Mouse (Mus musculus): ENCODE results near the gene Mttp. TPM values are rescaled to one million over a fixed set of nuclear protein-coding genes. Genes with fewer than 3 reads are reported as not detected.

Mttp gene
- total and polyA plus RNA-seq, 3 experiments, result 2.5 to 4.4 TPM; not detected in 1

GRCm38 (mm10) chr3:138043316-138043715 lies 101.5 kb downstream of the Mttp start:
- Histone ChIP-seq H3K36me3 (ENCODE audit: control insufficient read depth in 1 of 2, insufficient read depth in 2 of 2, low read length in 2 of 2) (no peaks in the 10 kb centered on the region), H3K4me1 (ENCODE audit: control insufficient read depth in 1 of 2, insufficient read depth in 2 of 2, low read length in 2 of 2) (no peaks in the 10 kb centered on the region), H3K79me2 (ENCODE audit: control insufficient read depth, insufficient read depth, low read length, poor library complexity) (no peaks in the 10 kb centered on the region), H3K27ac (ENCODE audit: control insufficient read depth, low read depth, low read length) (no peak overlapping the region), H3K27me3 (ENCODE audit: control insufficient read depth in 1 of 2, insufficient read depth in 2 of 2, low read length in 2 of 2) (no peaks in the 10 kb centered on the region), H3K9ac (ENCODE audit: control insufficient read depth, low read depth, low read length, poor library complexity, severe bottlenecking) (no peak overlapping the region), H3K4me3 (ENCODE audit: control insufficient read depth in 1 of 2, insufficient read depth in 1 of 2, low read depth in 2 of 2, low read length in 2 of 2) (no peak overlapping the region), H3K9me3 (replicated peaks; ENCODE audit: insufficient read depth, low read length) (no peaks in the 10 kb centered on the region)
- DNase-seq (ENCODE audit: low read depth, low spot score), result no peak
- TF ChIP-seq CHD2 (IDR thresholded peaks at IDR 0.05; ENCODE audit: low read length), result no peak

- H3K36me3 ChIP-seq (ENCODE audit: control insufficient read depth in 1 of 2, insufficient read depth in 2 of 2, low read length in 2 of 2), result no peaks in the 10 kb centered on the region
- no peak for DNase-seq (ENCODE audit: low read depth, low spot score)
- no peak overlapping the region for H3K4me3 ChIP-seq (ENCODE audit: control insufficient read depth in 1 of 2, insufficient read depth in 1 of 2, low read depth in 2 of 2, low read length in 2 of 2)
Measured at GRCm38 (mm10) chr3:138041591-138042301, 103.0 kb downstream of the Mttp start.

GRCm38 (mm10) chr3:138040938-138041337 lies 103.8 kb downstream of the Mttp start:
- H3K79me2 ChIP-seq (ENCODE audit: control insufficient read depth, insufficient read depth, low read length, poor library complexity), result no peaks in the 10 kb centered on the region
- no peaks in the 10 kb centered on the region for H3K36me3 ChIP-seq (ENCODE audit: control insufficient read depth in 1 of 2, insufficient read depth in 2 of 2, low read length in 2 of 2)
- H3K4me1 ChIP-seq (ENCODE audit: control insufficient read depth in 1 of 2, insufficient read depth in 2 of 2, low read length in 2 of 2), result no peaks in the 10 kb centered on the region
- H3K9me3 ChIP-seq (replicated peaks; ENCODE audit: insufficient read depth, low read length), result no peaks in the 10 kb centered on the region
- TF ChIP-seq ZC3H11A (IDR thresholded peaks at IDR 0.05; ENCODE audit: low read depth, low read length), result no peak
- H3K27me3 ChIP-seq (ENCODE audit: control insufficient read depth in 1 of 2, insufficient read depth in 2 of 2, low read length in 2 of 2), result no peaks in the 10 kb centered on the region
- H3K27ac ChIP-seq (ENCODE audit: control insufficient read depth, low read depth, low read length), result no peak overlapping the region
- no peak overlapping the region for H3K4me3 ChIP-seq (ENCODE audit: control insufficient read depth in 1 of 2, insufficient read depth in 1 of 2, low read depth in 2 of 2, low read length in 2 of 2)
- no peak overlapping the region for H3K9ac ChIP-seq (ENCODE audit: control insufficient read depth, low read depth, low read length, poor library complexity, severe bottlenecking)
- DNase-seq (ENCODE audit: low read depth, low spot score), result no peak

More at GRCm38 (mm10) chr3:138041591-138042301, 103.0 kb downstream of the Mttp start:
- H3K4me1 ChIP-seq (ENCODE audit: control insufficient read depth in 1 of 2, insufficient read depth in 2 of 2, low read length in 2 of 2), result no peaks in the 10 kb centered on the region
- no peaks in the 10 kb centered on the region for H3K79me2 ChIP-seq (ENCODE audit: control insufficient read depth, insufficient read depth, low read length, poor library complexity)
- TF ChIP-seq MEF2A (IDR thresholded peaks at IDR 0.05; ENCODE audit: extremely low read depth, insufficient replicate concordance, low read depth, low read length, poor library complexity, severe bottlenecking) (no peak), MYC (IDR thresholded peaks at IDR 0.05; ENCODE audit: low read depth, low read length) (no peak), JUND (IDR thresholded peaks at IDR 0.05; ENCODE audit: low read depth, low read length) (no peak), TAL1 (IDR thresholded peaks at IDR 0.05; ENCODE audit: low read length) (no peak), USF1 (IDR thresholded peaks at IDR 0.05; ENCODE audit: low read depth, low read length) (no peak)
- H3K27me3 ChIP-seq (ENCODE audit: control insufficient read depth in 1 of 2, insufficient read depth in 2 of 2, low read length in 2 of 2), result no peaks in the 10 kb centered on the region
- no peak overlapping the region for H3K27ac ChIP-seq (ENCODE audit: control insufficient read depth, low read depth, low read length)
- no peak overlapping the region for H3K9ac ChIP-seq (ENCODE audit: control insufficient read depth, low read depth, low read length, poor library complexity, severe bottlenecking)
- no peaks in the 10 kb centered on the region for H3K9me3 ChIP-seq (replicated peaks; ENCODE audit: insufficient read depth, low read length)

Other genes starting within 250 kb of the Mttp start
- 73.3 and 77.5 TPM in 2 replicates for gene Lamtor3, start 226.5 kb downstream of the Mttp start, total RNA-seq (2012; rRNA removed)
- gene Lamtor3, start 226.5 kb downstream of the Mttp start, polyA plus RNA-seq (2012; ENCODE audit: insufficient read depth in 1 of 2, insufficient read length in 2 of 2, low read depth in 1 of 2, low replicate concordance in 2 of 2, missing spikeins in 1 of 2), result 10 to 100 TPM in 1 of 2 experiments, not detected in 1; 88.3 TPM
- 45.7 and 59.0 TPM in 2 replicates for gene Dapp1, start 163.4 kb downstream of the Mttp start, total RNA-seq (2012; rRNA removed)
- 10 to 100 TPM; 67.3 to 91.5 TPM for gene Dapp1, start 163.4 kb downstream of the Mttp start, polyA plus RNA-seq (2012; ENCODE audit: insufficient read depth in 1 of 2, insufficient read length in 2 of 2, low read depth in 1 of 2, low replicate concordance in 2 of 2, missing spikeins in 1 of 2)
- gene 1110002E22Rik, start 79.9 kb downstream of the Mttp start, total RNA-seq (2012; rRNA removed), result under 0.01 and 0.03 TPM in 2 replicates
- under 1 TPM in 1 of 2 experiments, not detected in 1; 0.03 TPM for gene 1110002E22Rik, start 79.9 kb downstream of the Mttp start, polyA plus RNA-seq (2012; ENCODE audit: insufficient read depth in 1 of 2, insufficient read length in 2 of 2, low read depth in 1 of 2, low replicate concordance in 2 of 2, missing spikeins in 1 of 2)
- gene Gm5105, start 77.6 kb downstream of the Mttp start, total RNA-seq (2012; rRNA removed), result not detected in 2 replicates
- gene Gm5105, start 77.6 kb downstream of the Mttp start, polyA plus RNA-seq (2012; ENCODE audit: insufficient read depth in 1 of 2, insufficient read length in 2 of 2, low read depth in 1 of 2, low replicate concordance in 2 of 2, missing spikeins in 1 of 2), result not detected
- gene Trmt10a, start 1.5 kb downstream of the Mttp start, total RNA-seq (2012; rRNA removed), result 9.7 and 12.1 TPM in 2 replicates
- gene Trmt10a, start 1.5 kb downstream of the Mttp start, polyA plus RNA-seq (2012; ENCODE audit: insufficient read depth in 1 of 2, insufficient read length in 2 of 2, low read depth in 1 of 2, low replicate concordance in 2 of 2, missing spikeins in 1 of 2), result 10 to 100 TPM in 1 of 2 experiments, not detected in 1; 18.1 TPM
- not detected in 2 replicates for gene 4930579F01Rik, start 48.9 kb upstream of the Mttp start, total RNA-seq (2012; rRNA removed)
- gene 4930579F01Rik, start 48.9 kb upstream of the Mttp start, polyA plus RNA-seq (2012; ENCODE audit: insufficient read depth in 1 of 2, insufficient read length in 2 of 2, low read depth in 1 of 2, low replicate concordance in 2 of 2, missing spikeins in 1 of 2), result not detected
- not detected in 2 replicates for gene Adh7, start 72.8 kb upstream of the Mttp start, total RNA-seq (2012; rRNA removed)
- not detected for gene Adh7, start 72.8 kb upstream of the Mttp start, polyA plus RNA-seq (2012; ENCODE audit: insufficient read depth in 1 of 2, insufficient read length in 2 of 2, low read depth in 1 of 2, low replicate concordance in 2 of 2, missing spikeins in 1 of 2)
- 0.15 and 0.23 TPM in 2 replicates for gene Adh1, start 116.0 kb upstream of the Mttp start, total RNA-seq (2012; rRNA removed)
- gene Adh1, start 116.0 kb upstream of the Mttp start, polyA plus RNA-seq (2012; ENCODE audit: insufficient read depth in 1 of 2, insufficient read length in 2 of 2, low read depth in 1 of 2, low replicate concordance in 2 of 2, missing spikeins in 1 of 2), result not detected
- 0.10 TPM in 1 of 2 replicates, not detected in the other for gene Adh6a, start 168.3 kb upstream of the Mttp start, total RNA-seq (2012; rRNA removed)
- gene Adh6a, start 168.3 kb upstream of the Mttp start, polyA plus RNA-seq (2012; ENCODE audit: insufficient read depth in 1 of 2, insufficient read length in 2 of 2, low read depth in 1 of 2, low replicate concordance in 2 of 2, missing spikeins in 1 of 2), result 1 to 10 TPM in 1 of 2 experiments, not detected in 1; 1.5 TPM
- gene Adh6b, start 196.8 kb upstream of the Mttp start, total RNA-seq (2012; rRNA removed), result not detected in 2 replicates
- gene Adh6b, start 196.8 kb upstream of the Mttp start, polyA plus RNA-seq (2012; ENCODE audit: insufficient read depth in 1 of 2, insufficient read length in 2 of 2, low read depth in 1 of 2, low replicate concordance in 2 of 2, missing spikeins in 1 of 2), result not detected

Measured in MEL (cell line).